Mouse (Mus musculus): ENCODE results near the gene Gpr153. TPM values are rescaled to one million over a fixed set of nuclear protein-coding genes. Genes with fewer than 3 reads are reported as not detected.
A peak's percentile ranks its signal among the peaks of the same experiment; 100 is the strongest.

The Gpr153 gene
- polyA plus RNA-seq, 1 experiment from 2014 or later: 2.9 TPM

- Histone ChIP-seq H3K9me3 (ENCODE audit: control insufficient read depth) (no peaks in the 10 kb centered on the region), H3K36me3 (ENCODE audit: control insufficient read depth, insufficient read depth) (no peaks in the 10 kb centered on the region; the same call in 1 of the 2 replicates), H3K4me3 (ENCODE audit: low read depth, low read length) (no peak overlapping the region), H3K4me1 (replicated peaks; ENCODE audit: control insufficient read depth, insufficient read depth, low read length) (no peaks in the 10 kb centered on the region), H3K27me3 (replicated peaks; ENCODE audit: control insufficient read depth, insufficient read depth, low read length) (peaks cover 78% of the 10 kb centered on the region), H3K4me2 (replicated peaks; ENCODE audit: low read depth) (no peak overlapping the region), H3K27ac (ENCODE audit: low read depth, low read length) (no peak overlapping the region), H3K9ac (ENCODE audit: low read depth, low read length) (no peak overlapping the region)
- TF ChIP-seq CTCF (IDR thresholded peaks at IDR 0.05; ENCODE audit: low read depth): no peak
- 58% methylated on average over 18 of the region's 18 CpGs for WGBS
- no peak for ATAC-seq
Observed at GRCm38 (mm10) chr4:152288398-152288945, 14.4 kb downstream of the Gpr153 start.

GRCm38 (mm10) chr4:152290385-152290784 lies 16.4 kb downstream of the Gpr153 start:
- Histone ChIP-seq H3K9me3 (ENCODE audit: control insufficient read depth) (no peaks in the 10 kb centered on the region), H3K4me1 (replicated peaks; ENCODE audit: control insufficient read depth, insufficient read depth, low read length) (no peaks in the 10 kb centered on the region), H3K36me3 (ENCODE audit: control insufficient read depth, insufficient read depth) (no peaks in the 10 kb centered on the region; the same call in 1 of the 2 replicates), H3K27ac (ENCODE audit: low read depth, low read length) (no peak overlapping the region), H3K27me3 (replicated peaks; ENCODE audit: control insufficient read depth, insufficient read depth, low read length) (peaks cover 68% of the 10 kb centered on the region), H3K9ac (ENCODE audit: low read depth, low read length) (no peak overlapping the region), H3K4me2 (replicated peaks; ENCODE audit: low read depth) (peak overlapping the region; percentile 43), H3K4me3 (ENCODE audit: low read depth, low read length) (peak overlapping the region; percentile 11; the same call in 1 of the 2 replicates)
- no peak for ATAC-seq
- under 1% methylated on average over 30 of the region's 39 CpGs for WGBS
- TF ChIP-seq CTCF (IDR thresholded peaks at IDR 0.05; ENCODE audit: low read depth): no peak

- Histone ChIP-seq H3K9me3 (ENCODE audit: control insufficient read depth) (no peaks in the 10 kb centered on the region), H3K9ac (ENCODE audit: low read depth, low read length) (no peak overlapping the region), H3K27me3 (replicated peaks; ENCODE audit: control insufficient read depth, insufficient read depth, low read length) (peaks cover 63% of the 10 kb centered on the region), H3K36me3 (ENCODE audit: control insufficient read depth, insufficient read depth) (no peaks in the 10 kb centered on the region; the same call in 1 of the 2 replicates), H3K27ac (ENCODE audit: low read depth, low read length) (no peak overlapping the region), H3K4me1 (replicated peaks; ENCODE audit: control insufficient read depth, insufficient read depth, low read length) (no peaks in the 10 kb centered on the region), H3K4me2 (replicated peaks; ENCODE audit: low read depth) (no peak overlapping the region), H3K4me3 (ENCODE audit: low read depth, low read length) (no peak overlapping the region)
- WGBS: 38% methylated on average over 11 of the region's 11 CpGs
- no peak for ATAC-seq
- TF ChIP-seq CTCF (IDR thresholded peaks at IDR 0.05; ENCODE audit: low read depth): no peak
Observed at GRCm38 (mm10) chr4:152290991-152291390, 17.0 kb downstream of the Gpr153 start.

- 49% methylated on average over 6 of the region's 6 CpGs for WGBS
- no peak for ATAC-seq
- no peak for TF ChIP-seq CTCF (IDR thresholded peaks at IDR 0.05; ENCODE audit: low read depth)
Observed at GRCm38 (mm10) chr4:152291562-152291961, 17.5 kb downstream of the Gpr153 start, which contains the start of gene Hes3. TSS of gene Hes3 (minus strand) at chr4:152291662.

GRCm38 (mm10) chr4:152292102-152292765 lies 18.2 kb downstream of the Gpr153 start:
- H3K4me2 ChIP-seq (replicated peaks; ENCODE audit: low read depth): no peak overlapping the region
- no peak overlapping the region for H3K27ac ChIP-seq (ENCODE audit: low read depth, low read length)
- no peaks in the 10 kb centered on the region for H3K9me3 ChIP-seq (ENCODE audit: control insufficient read depth)
- no peak for ATAC-seq
- TF ChIP-seq CTCF (IDR thresholded peaks at IDR 0.05; ENCODE audit: low read depth): no peak
- no peak overlapping the region for H3K9ac ChIP-seq (ENCODE audit: low read depth, low read length)
- H3K4me1 ChIP-seq (replicated peaks; ENCODE audit: control insufficient read depth, insufficient read depth, low read length): no peaks in the 10 kb centered on the region
- whole genome bisulfite sequencing: 19% methylated on average over 12 of the region's 12 CpGs
- H3K36me3 ChIP-seq (ENCODE audit: control insufficient read depth, insufficient read depth): no peaks in the 10 kb centered on the region; the same call in 1 of the 2 replicates
- H3K27me3 ChIP-seq (replicated peaks; ENCODE audit: control insufficient read depth, insufficient read depth, low read length): peaks cover 51% of the 10 kb centered on the region
- no peak overlapping the region for H3K4me3 ChIP-seq (ENCODE audit: low read depth, low read length)

More at GRCm38 (mm10) chr4:152291562-152291961, 17.5 kb downstream of the Gpr153 start, which contains the start of gene Hes3:
- peaks cover 58% of the 10 kb centered on the region for H3K27me3 ChIP-seq (replicated peaks; ENCODE audit: control insufficient read depth, insufficient read depth, low read length)
- H3K36me3 ChIP-seq (ENCODE audit: control insufficient read depth, insufficient read depth): no peaks in the 10 kb centered on the region; the same call in 1 of the 2 replicates
- H3K9me3 ChIP-seq (ENCODE audit: control insufficient read depth): no peaks in the 10 kb centered on the region
- peak within 1 kb of the TSS; percentile 11; the same call in 1 of the 2 replicates for H3K4me3 ChIP-seq (ENCODE audit: low read depth, low read length)
- no peaks in the 10 kb centered on the region for H3K4me1 ChIP-seq (replicated peaks; ENCODE audit: control insufficient read depth, insufficient read depth, low read length)
- H3K27ac ChIP-seq (ENCODE audit: low read depth, low read length): no peak within 1 kb of the TSS
- peak within 1 kb of the TSS; percentile 43 for H3K4me2 ChIP-seq (replicated peaks; ENCODE audit: low read depth)
- H3K9ac ChIP-seq (ENCODE audit: low read depth, low read length): no peak within 1 kb of the TSS

- Histone ChIP-seq H3K9me3 (ENCODE audit: control insufficient read depth) (no peaks in the 10 kb centered on the region), H3K4me3 (ENCODE audit: low read depth, low read length) (no peak overlapping the region), H3K4me1 (replicated peaks; ENCODE audit: control insufficient read depth, insufficient read depth, low read length) (peaks cover 5% of the 10 kb centered on the region), H3K9ac (ENCODE audit: low read depth, low read length) (no peak overlapping the region), H3K36me3 (ENCODE audit: control insufficient read depth, insufficient read depth) (no peaks in the 10 kb centered on the region; the same call in 1 of the 2 replicates), H3K27ac (ENCODE audit: low read depth, low read length) (no peak overlapping the region), H3K27me3 (replicated peaks; ENCODE audit: control insufficient read depth, insufficient read depth, low read length) (peaks cover 36% of the 10 kb centered on the region), H3K4me2 (replicated peaks; ENCODE audit: low read depth) (no peak overlapping the region)
- ATAC-seq: no peak
- peak; percentile 43 for TF ChIP-seq CTCF (IDR thresholded peaks at IDR 0.05; ENCODE audit: low read depth)
- WGBS: 58% methylated on average over 10 of the region's 10 CpGs
Observed at GRCm38 (mm10) chr4:152294188-152294929, 20.3 kb downstream of the Gpr153 start.
